Mouse (Mus musculus): ENCODE results near the gene Mrm2.

DNA sequence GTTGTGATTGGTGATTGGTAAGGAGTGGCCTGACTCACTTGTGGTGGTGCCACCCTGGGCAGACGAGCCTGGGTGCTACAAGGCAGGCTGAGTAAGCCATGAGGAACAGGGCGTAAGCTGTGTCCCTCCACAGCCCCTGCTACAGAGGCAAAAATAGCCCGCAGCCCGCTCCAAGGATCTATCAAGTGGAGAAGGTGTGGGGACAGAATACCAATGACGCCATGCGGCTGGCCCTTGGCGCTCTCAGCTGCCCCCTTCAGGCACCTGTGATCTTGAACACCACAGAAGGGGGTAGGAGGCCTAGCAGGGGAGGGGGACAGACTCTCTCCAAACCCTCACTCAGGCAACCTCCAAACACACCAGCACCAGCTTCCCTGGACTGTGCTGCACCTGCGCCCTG lies 25.7 kb downstream of the Mrm2 start:
- TF ChIP-seq POLR2A (IDR thresholded peaks at IDR 0.05; ENCODE audit: borderline replicate concordance, insufficient read depth, low read length) (no peak), CTCF (IDR thresholded peaks at IDR 0.05; ENCODE audit: borderline replicate concordance, insufficient read depth, low read depth, low read length) (no peak)

Measured in cerebellum, adult 2 months (tissue).